ENCODE assay signal across 32 mouse cellular contexts in genomic region chr2:170461652-170462051, GRCm38 (mm10). TPM values are rescaled to one million over a fixed set of nuclear protein-coding genes. Genes with fewer than 3 reads are reported as not detected.
DNase-seq lines count a peak whose midpoint lies in the region; ATAC-seq lines count a peak whose summit lies in the region.
"Had no signal": no experiment of that assay in that cellular context is flagged by ENCODE, and none has a peak within 500 bp of the region (broad histone marks: within the 10 kb centered on the region; RNA-seq: fewer than 3 reads in every experiment).

No protein-coding gene starts in this region.

- H3K4me1 ChIP-seq in neural tube, embryonic 15.5 days = no peaks in the 10 kb centered on the region
- H3K4me1 ChIP-seq in forebrain, embryonic 11.5 days (replicated peaks; ENCODE audit: control insufficient read depth, insufficient read depth, low read length) = no peaks in the 10 kb centered on the region; the same call in 1 of the 2 replicates
- H3K4me1 ChIP-seq: midbrain, embryonic 15.5 days had no signal

- H3K4me2 ChIP-seq in neural tube, embryonic 15.5 days = no peak overlapping the region
- H3K4me2 ChIP-seq in forebrain, embryonic 11.5 days (ENCODE audit: low read depth, low read length, severe bottlenecking) = no peak overlapping the region
- H3K4me2 ChIP-seq: heart, embryonic 11.5 days; limb, embryonic 13.5 days; lung, embryonic 14.5 days; midbrain, embryonic 15.5 days; neural tube, embryonic 13.5 days had no signal

- H3K4me3 ChIP-seq in neural tube, embryonic 15.5 days (replicated peaks) = no peak overlapping the region
- H3K4me3 ChIP-seq in forebrain, embryonic 11.5 days (ENCODE audit: low read depth, low read length) = no peak overlapping the region
- H3K4me3 ChIP-seq: embryonic facial prominence, embryonic 10.5 days; forebrain, embryonic 10.5 days; layer of hippocampus, adult 2 months; limb, embryonic 13.5 days; midbrain, embryonic 15.5 days; neural tube, embryonic 13.5 days had no signal

- no peaks in the 10 kb centered on the region for H3K27me3 ChIP-seq in neural tube, embryonic 15.5 days (replicated peaks)
- no peaks in the 10 kb centered on the region; the same call in 1 of the 2 replicates for H3K27me3 ChIP-seq in forebrain, embryonic 11.5 days (ENCODE audit: control insufficient read depth, insufficient read depth, low read length)
- H3K27me3 ChIP-seq: midbrain, embryonic 15.5 days; Patski had no signal

- H3K27ac ChIP-seq in neural tube, embryonic 15.5 days (replicated peaks) = no peak overlapping the region
- no peak overlapping the region for H3K27ac ChIP-seq in forebrain, embryonic 11.5 days (ENCODE audit: low read depth, low read length)
- H3K27ac ChIP-seq: embryonic facial prominence, embryonic 10.5 days; forebrain, embryonic 10.5 days; layer of hippocampus, adult 2 months; limb, embryonic 13.5 days; liver, embryonic 14.5 days; midbrain, embryonic 15.5 days; neural tube, embryonic 13.5 days had no signal

- WGBS in neural tube, embryonic 15.5 days = 66% methylated on average over 7 of the region's 7 CpGs
- WGBS in forebrain, embryonic 11.5 days = 50% methylated on average over 7 of the region's 7 CpGs

- no peak overlapping the region for H3K9ac ChIP-seq in neural tube, embryonic 15.5 days (replicated peaks)
- no peak overlapping the region for H3K9ac ChIP-seq in forebrain, embryonic 11.5 days (ENCODE audit: low read length)
- H3K9ac ChIP-seq: limb, embryonic 13.5 days; liver, embryonic 14.5 days; lung, embryonic 14.5 days; midbrain, embryonic 15.5 days; neural tube, embryonic 13.5 days had no signal

- no peak for ATAC-seq in neural tube, embryonic 15.5 days (ENCODE audit: low FRiP score)
- no peak for ATAC-seq in forebrain, embryonic 11.5 days (replicated peaks; ENCODE audit: low FRiP score)
- ATAC-seq: midbrain, embryonic 15.5 days; Patski had no signal

- no peaks in the 10 kb centered on the region for H3K36me3 ChIP-seq in neural tube, embryonic 15.5 days
- H3K36me3 ChIP-seq in forebrain, embryonic 11.5 days (ENCODE audit: control insufficient read depth, insufficient read depth, low read length) = no peaks in the 10 kb centered on the region
- H3K36me3 ChIP-seq: embryonic facial prominence, embryonic 10.5 days; forebrain, embryonic 10.5 days; G1E; limb, embryonic 13.5 days; midbrain, embryonic 15.5 days; neural tube, embryonic 13.5 days had no signal

- DNase-seq in neural tube, embryonic 10.5 days (ENCODE audit: extremely low spot score, low spot score) = peak; percentile 12
- DNase-seq in kidney, adult 8-10 months = peak; percentile 86 to 87
- peak; percentile 83 to 95 for DNase-seq in kidney, postnatal 25 days
- no peak for DNase-seq in urinary bladder, postnatal 10 days (ENCODE audit: low spot score)
- no peak for DNase-seq in left cerebral cortex, adult 8-10 months (ENCODE audit: low spot score in 2 of 2)
- DNase-seq in forebrain, embryonic 11.5 days (ENCODE audit: low spot score) = no peak
- DNase-seq: B cell, adult 2 months; cerebellum, adult 11 months; cerebellum, adult 9-11 months; lung, embryonic 14.5 days; right cerebral cortex, adult 18-20 months; right cerebral cortex, postnatal 4 days; thymus, postnatal 14 days had no signal

- H3K9me3 ChIP-seq in neural tube, embryonic 15.5 days (replicated peaks) = no peaks in the 10 kb centered on the region
- H3K9me3 ChIP-seq in forebrain, embryonic 11.5 days (ENCODE audit: control insufficient read depth, low read length) = no peaks in the 10 kb centered on the region
- H3K9me3 ChIP-seq: embryonic facial prominence, embryonic 10.5 days; forebrain, embryonic 10.5 days; limb, embryonic 13.5 days; midbrain, embryonic 15.5 days; neural tube, embryonic 13.5 days had no signal

RNA-seq across cellular contexts. Expression of gene Bcas1, which starts 34.0 kb away (rescaled TPM):
- 9.2 and 10.6 TPM in 2 replicates for polyA plus RNA-seq in neural tube, embryonic 15.5 days (2015; fragmentation: Nextera tagmentation; extraction: Ambion mirVana)
- 100 to 1,000 TPM in 1 of 4 experiments, 10 to 100 TPM in 3; 91.0 to 102 (median 94.4) TPM for total RNA-seq in left cerebral cortex, adult 8-10 months (2022)
- polyA plus RNA-seq in forebrain, embryonic 11.5 days (2014; fragmentation: Nextera tagmentation; extraction: Ambion mirVana) = 0.33 and 0.45 TPM in 2 replicates
- polyA plus RNA-seq: G1E, Patski had no signal

RNA-seq across cellular contexts. Expression of gene Pfdn4, which starts 34.6 kb away (rescaled TPM):
- 125 and 142 TPM in 2 replicates for polyA plus RNA-seq in neural tube, embryonic 15.5 days (2015; fragmentation: Nextera tagmentation; extraction: Ambion mirVana)
- total RNA-seq in left cerebral cortex, adult 8-10 months (2022) = 10 to 100 TPM; 21.4 to 32.9 (median 29.2) TPM
- 105 and 130 TPM in 2 replicates for polyA plus RNA-seq in forebrain, embryonic 11.5 days (2014; fragmentation: Nextera tagmentation; extraction: Ambion mirVana)

RNA-seq across cellular contexts. Expression of gene Cyp24a1, which starts 35.3 kb away (rescaled TPM):
- 0.12 TPM in 1 of 2 replicates, not detected in the other for polyA plus RNA-seq in neural tube, embryonic 15.5 days (2015; fragmentation: Nextera tagmentation; extraction: Ambion mirVana)
- not detected for total RNA-seq in left cerebral cortex, adult 8-10 months (2022)
- 0.07 TPM in 1 of 2 replicates, not detected in the other for polyA plus RNA-seq in forebrain, embryonic 11.5 days (2014; fragmentation: Nextera tagmentation; extraction: Ambion mirVana)
- total RNA-seq: adrenal gland, adult 18-20 months; CH12.LX; common myeloid progenitor, adult 5-6 weeks; G1E; gastrocnemius, adult 8-10 months; layer of hippocampus, adult 2 months; left cerebral cortex, postnatal 25 days had no signal
- polyA plus RNA-seq: embryonic facial prominence, embryonic 10.5 days; G1E; gonadal fat pad, adult 2 months; heart, embryonic 11.5 days; heart, postnatal 0 days; limb, embryonic 13.5 days; liver, embryonic 14.5 days; lung, embryonic 14.5 days; neural tube, embryonic 13.5 days; stomach, embryonic 14.5 days had no signal

Comparison
In these comparisons a context has a peak if more than half of its experiments do, and no peak if none do; other contexts are left out.
1. DNase-seq: peak in neural tube, embryonic 10.5 days (single experiment), kidney, adult 8-10 months (2 of 2) and kidney, postnatal 25 days (2 of 2); none in urinary bladder, postnatal 10 days (single experiment), left cerebral cortex, adult 8-10 months (0 of 2) and forebrain, embryonic 11.5 days (single experiment).